Mouse (Mus musculus) adrenal gland, postnatal 0 days (tissue): ENCODE data around the gene Rad23a. TPM values are rescaled to one million over a fixed set of nuclear protein-coding genes. Genes with fewer than 3 reads are reported as not detected.

Source experiments
- microRNA-seq: library from miRNA; unstranded; fragments of <30 nt; microRNA quantifications from one replicate; pipeline ENCODE4, GENCODE M21; 2016; ENCODE audit warnings: borderline replicate concordance; ENCODE audit not compliant: insufficient number of aligned reads
- polyA plus RNA-seq: library from polyadenylated mRNA; unstranded; fragments of >200 nt; fragmentation: Nextera tagmentation; extraction: Ambion mirVana; gene quantifications from 2 replicates; pipeline ENCODE4 v1.2.1, GENCODE M21; 2015

Rad23a gene
- 80.9 and 112 TPM in 2 replicates for polyA plus RNA-seq

GRCm38 (mm10) chr8:84840248-84840999, at the start of gene Rad23a:
Gene Rad23a (minus strand): TSS chr8:84840665.

DNA sequence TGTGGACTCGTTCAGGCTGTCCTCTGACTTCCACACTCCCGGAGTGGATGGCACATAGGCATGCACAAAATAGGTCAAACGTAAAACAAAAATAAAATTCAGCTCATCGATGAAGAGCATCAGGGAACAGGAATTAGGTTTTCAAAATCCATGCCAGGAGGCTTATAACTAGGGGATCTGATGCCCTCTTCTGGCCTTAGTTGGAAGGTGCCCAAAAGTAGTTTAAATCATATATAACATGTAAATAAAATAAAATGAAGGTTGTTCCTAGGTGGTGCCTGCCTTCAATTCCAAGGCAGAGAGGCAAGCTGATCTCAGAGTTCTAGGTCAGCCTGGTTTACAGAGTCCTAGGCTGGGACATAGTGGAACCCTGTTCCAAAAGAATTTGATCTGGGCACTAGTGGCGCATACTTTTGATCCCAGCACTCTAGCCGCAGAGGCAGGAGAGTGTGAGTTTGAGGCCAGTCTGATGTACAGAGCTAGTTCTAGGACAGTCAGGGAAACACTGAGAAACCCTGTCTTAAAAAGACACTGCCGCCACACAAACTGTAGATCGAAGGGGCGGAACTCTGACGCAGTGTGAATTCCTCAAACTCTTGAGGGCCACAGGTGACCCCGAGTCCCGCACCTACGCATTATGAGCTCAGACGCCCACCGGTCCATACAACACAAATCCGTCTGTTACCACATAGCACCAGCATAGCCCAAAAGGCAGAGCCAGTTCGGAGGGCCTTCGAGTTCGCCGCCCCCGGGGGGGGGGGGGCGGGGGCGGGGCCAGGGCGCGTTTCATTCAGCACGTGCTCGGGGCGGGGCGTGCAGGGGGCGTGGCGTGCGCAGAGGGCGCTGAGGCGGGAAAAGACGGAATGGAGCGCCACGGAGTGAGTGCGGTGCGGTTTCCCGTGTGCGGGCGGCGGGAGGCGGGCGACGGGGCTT, 31.2 kb upstream of the Rad23a start, which contains the start of gene Syce2:
TSS of gene Syce2 (plus strand) at position 736 of the 933 bp plus-strand sequence.

DNA sequence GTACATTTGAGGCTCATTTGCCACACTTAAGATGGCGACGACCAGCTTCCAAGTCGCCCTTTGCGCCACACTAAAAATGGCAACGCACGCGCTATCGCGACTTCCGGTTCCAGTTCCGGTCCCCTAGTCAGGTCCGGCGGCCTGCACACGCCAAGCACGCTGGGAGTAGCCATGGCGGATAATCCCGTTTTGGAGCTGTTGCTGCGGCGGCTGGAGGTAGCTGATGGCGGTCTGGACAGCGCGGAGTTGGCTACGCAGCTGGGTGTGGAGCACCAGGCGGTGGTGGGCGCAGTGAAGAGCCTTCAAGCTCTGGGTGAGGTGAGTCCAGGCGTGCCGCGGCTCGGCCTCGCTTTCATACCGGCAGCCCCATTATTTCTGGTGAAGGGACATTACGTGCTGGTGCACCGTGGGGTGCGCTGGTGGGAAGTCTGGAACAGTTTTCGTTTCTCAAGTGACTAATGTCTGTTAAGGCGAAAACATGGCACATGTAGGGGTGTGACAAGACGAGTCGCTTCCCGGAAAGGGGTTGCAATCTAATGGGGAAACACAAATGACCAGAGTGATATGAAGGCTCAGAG, 16.5 kb upstream of the Rad23a start, which contains the start of gene Farsa:
TSS of gene Farsa (plus strand) at position 126 of the 578 bp plus-strand sequence.

DNA sequence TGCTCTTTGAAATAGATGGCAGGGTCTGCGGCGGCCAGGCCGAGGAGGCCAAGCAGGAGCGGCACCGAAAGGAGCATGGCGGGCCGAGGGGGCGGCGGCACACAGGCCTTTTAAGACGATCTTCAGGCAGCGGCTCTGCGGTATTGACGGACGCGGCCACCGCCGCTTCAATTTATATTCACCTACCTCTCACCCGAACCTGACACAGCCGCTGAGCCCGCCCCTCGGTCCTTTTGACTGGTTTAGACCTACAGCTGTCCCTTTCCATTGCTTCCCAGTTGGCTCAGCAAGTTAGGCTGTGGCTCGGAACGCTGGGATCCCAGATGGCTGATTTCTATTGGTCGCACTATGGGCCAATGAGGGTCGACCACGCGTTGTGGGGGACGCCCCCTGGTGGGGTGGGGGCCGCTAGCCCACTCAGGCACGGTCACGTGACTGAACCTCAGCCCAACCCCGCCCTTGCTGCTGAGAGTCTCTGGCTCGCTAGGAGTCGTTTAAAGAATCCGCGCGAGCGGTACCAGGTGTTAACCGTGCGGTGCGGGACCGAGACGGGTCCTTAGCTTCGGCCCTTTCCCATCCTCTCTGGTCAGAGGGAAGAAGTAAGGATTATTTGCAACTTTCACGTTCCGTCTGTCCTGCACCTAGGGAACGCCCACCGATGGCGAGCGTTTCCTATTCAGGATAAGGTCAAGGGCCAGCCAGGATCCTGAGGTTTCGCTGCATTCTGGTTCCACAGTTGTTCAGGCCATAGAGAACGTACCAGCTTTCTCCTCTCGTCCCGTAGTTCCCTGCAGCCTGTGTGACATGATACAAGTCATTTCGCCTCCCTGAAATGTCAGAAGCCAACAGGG, 6.5 kb upstream of the Rad23a start, which contains the start of gene Calr:
TSS of gene Calr (minus strand) at position 213 of the 851 bp plus-strand sequence.

DNA sequence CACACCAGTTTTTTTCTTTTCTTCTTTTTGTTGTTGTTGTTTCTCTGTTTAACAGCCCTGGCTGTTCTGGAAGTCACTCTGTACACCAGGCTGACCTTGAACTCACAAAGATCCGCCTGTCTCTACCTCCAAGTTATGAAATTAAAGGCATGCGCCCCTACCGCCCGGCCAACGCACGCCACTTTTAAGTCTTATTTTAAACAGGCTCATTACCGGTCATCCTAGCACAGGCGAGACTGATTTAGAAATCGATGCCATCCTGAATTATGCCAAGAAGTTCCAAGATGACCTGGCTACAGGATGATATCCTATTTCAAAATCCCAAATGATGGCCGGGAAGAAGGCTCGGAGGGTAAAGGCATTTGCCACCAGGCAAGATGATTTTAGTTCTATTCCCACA, 9.0 kb downstream of the Rad23a start, which contains the start of gene Gadd45gip1:
TSS of gene Gadd45gip1 (plus strand) at position 33 of the 400 bp plus-strand sequence.

GRCm38 (mm10) chr8:84822723-84823122, 17.7 kb downstream of the Rad23a start, which contains the start of gene Dand5:
Gene Dand5 (minus strand): TSS chr8:84822823.

GRCm38 (mm10) chr8:84799999-84800831, 40.2 kb downstream of the Rad23a start, which contains the start of gene Nfix:
Gene Nfix (minus strand): TSS chr8:84800344.

Small RNA genes within 50 kb of the gene (microRNA-seq; reads per million reads assigned to microRNA genes)
- 2.8 reads per million for gene Mir7069

Other genes with a start within 250 kb of the Rad23a start
- gene Ier2, start 177.8 kb downstream of the Rad23a start, polyA plus RNA-seq = 56.1 and 58.9 TPM in 2 replicates
- 45.7 and 56.8 TPM in 2 replicates for gene Trmt1, start 154.4 kb downstream of the Rad23a start, polyA plus RNA-seq
- gene Nacc1, start 152.8 kb downstream of the Rad23a start, polyA plus RNA-seq = 6.6 and 9.1 TPM in 2 replicates
- gene Lyl1, start 139.2 kb downstream of the Rad23a start, polyA plus RNA-seq = 5.0 and 7.0 TPM in 2 replicates
- 1.7 and 3.0 TPM in 2 replicates for gene G430095P16Rik, start 117.7 kb downstream of the Rad23a start, polyA plus RNA-seq
- gene Nfix, start 40.3 kb downstream of the Rad23a start, polyA plus RNA-seq = 22.8 and 26.3 TPM in 2 replicates
- gene Dand5, start 17.8 kb downstream of the Rad23a start, polyA plus RNA-seq = 6.6 and 9.9 TPM in 2 replicates
- 74.9 and 88.3 TPM in 2 replicates for gene Gadd45gip1, start 9.1 kb downstream of the Rad23a start, polyA plus RNA-seq
- 326 and 438 TPM in 2 replicates for gene Calr, start 6.3 kb upstream of the Rad23a start, polyA plus RNA-seq
- 34.4 and 47.4 TPM in 2 replicates for gene Farsa, start 16.3 kb upstream of the Rad23a start, polyA plus RNA-seq
- gene Syce2, start 31.4 kb upstream of the Rad23a start, polyA plus RNA-seq = 52.9 and 54.5 TPM in 2 replicates
- gene Gcdh, start 53.3 kb upstream of the Rad23a start, polyA plus RNA-seq = 29.7 and 48.4 TPM in 2 replicates
- gene Klf1, start 61.3 kb upstream of the Rad23a start, polyA plus RNA-seq = 9.0 and 20.1 TPM in 2 replicates
- 10.5 and 16.2 TPM in 2 replicates for gene Dnase2a, start 67.9 kb upstream of the Rad23a start, polyA plus RNA-seq
- gene Mast1, start 96.7 kb upstream of the Rad23a start, polyA plus RNA-seq = 3.6 and 11.0 TPM in 2 replicates
- 0.12 and 0.61 TPM in 2 replicates for gene Rtbdn, start 106.3 kb upstream of the Rad23a start, polyA plus RNA-seq
- gene Gm49661, start 128.8 kb upstream of the Rad23a start, polyA plus RNA-seq = 0.81 TPM in 1 of 2 replicates, not detected in the other
- gene Prdx2, start 128.9 kb upstream of the Rad23a start, polyA plus RNA-seq = 788 and 1,010 TPM in 2 replicates
- gene Rnaseh2a, start 129.1 kb upstream of the Rad23a start, polyA plus RNA-seq = 136 and 227 TPM in 2 replicates
- 25.6 and 40.6 TPM in 2 replicates for gene Junb, start 138.1 kb upstream of the Rad23a start, polyA plus RNA-seq
- gene Hook2, start 149.9 kb upstream of the Rad23a start, polyA plus RNA-seq = 8.6 and 12.6 TPM in 2 replicates
- gene Best2, start 173.9 kb upstream of the Rad23a start, polyA plus RNA-seq = not detected in 2 replicates
- gene Asna1, start 184.6 kb upstream of the Rad23a start, polyA plus RNA-seq = 101 and 111 TPM in 2 replicates
- 114 and 124 TPM in 2 replicates for gene Trir, start 186.2 kb upstream of the Rad23a start, polyA plus RNA-seq
- gene Tnpo2, start 196.2 kb upstream of the Rad23a start, polyA plus RNA-seq = 15.4 and 16.3 TPM in 2 replicates
- 33.5 and 34.5 TPM in 2 replicates for gene Fbxw9, start 219.4 kb upstream of the Rad23a start, polyA plus RNA-seq
- gene Gm5741, start 227.3 kb upstream of the Rad23a start, polyA plus RNA-seq = not detected in 2 replicates
- gene Dhps, start 231.1 kb upstream of the Rad23a start, polyA plus RNA-seq = 54.9 and 58.6 TPM in 2 replicates
- 109 and 143 TPM in 2 replicates for gene Wdr83os, start 240.1 kb upstream of the Rad23a start, polyA plus RNA-seq
- gene Wdr83, start 240.6 kb upstream of the Rad23a start, polyA plus RNA-seq = 23.8 and 33.0 TPM in 2 replicates
- 30.0 and 40.0 TPM in 2 replicates for gene Man2b1, start 242.6 kb upstream of the Rad23a start, polyA plus RNA-seq